Mouse (Mus musculus): Measurements from ENCODE around the gene Dlec1. TPM values are rescaled to one million over a fixed set of nuclear protein-coding genes. Genes with fewer than 3 reads are reported as not detected.
A peak's percentile ranks its signal among the peaks of the same experiment; 100 is the strongest.

The Dlec1 gene
- total RNA-seq, 4 experiments from 2014 or later = 0.09 to 0.14 TPM; not detected in 2

DNA sequence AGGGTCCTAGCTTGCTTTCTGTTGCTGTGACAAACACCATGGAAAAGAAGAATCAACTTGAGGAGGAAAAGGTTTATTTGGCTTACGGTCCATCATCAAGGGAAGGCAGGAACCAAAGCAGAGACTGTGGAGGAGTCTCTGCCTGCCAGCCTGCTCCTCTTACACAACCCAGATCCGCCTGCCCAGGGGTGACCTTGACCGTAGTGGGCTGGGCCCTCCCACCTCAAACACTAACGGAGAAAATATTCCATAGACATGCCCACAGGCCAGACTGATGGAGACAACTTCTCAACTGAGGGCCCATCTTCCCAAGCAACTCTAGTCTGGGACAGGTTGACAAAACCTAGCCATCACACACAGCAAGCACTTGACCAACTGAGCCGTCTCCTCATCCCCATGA lies 39.8 kb downstream of the Dlec1 start:
- no peak for DNase-seq (ENCODE audit: low spot score)

- no peak for DNase-seq (ENCODE audit: low spot score)
Observed at GRCm38 (mm10) chr9:119143372-119143771, 41.1 kb downstream of the Dlec1 start.

- DNase-seq (ENCODE audit: low spot score) = no peak
Observed at GRCm38 (mm10) chr9:119144696-119145095, 42.4 kb downstream of the Dlec1 start.

DNA sequence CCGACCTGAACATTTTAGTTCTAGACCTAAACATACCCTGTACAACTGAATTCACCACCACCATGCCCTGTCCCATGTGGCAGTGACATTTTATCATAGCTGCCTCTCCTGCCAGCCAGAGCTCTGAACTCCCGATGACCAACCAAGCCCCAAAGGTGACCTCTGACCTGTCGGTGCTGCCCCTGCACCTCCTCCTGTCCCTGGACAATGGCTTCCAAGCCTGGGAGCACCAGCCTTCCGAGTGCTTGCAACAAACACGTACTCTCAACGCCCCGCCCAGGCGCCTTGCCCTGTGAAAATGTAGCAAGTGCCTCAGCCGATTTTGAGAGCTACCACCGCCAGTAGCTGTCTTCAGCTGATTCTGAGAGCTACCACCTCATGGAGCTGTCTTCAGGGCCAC lies 42.9 kb downstream of the Dlec1 start:
- DNase-seq (ENCODE audit: low spot score) = no peak

- DNase-seq (ENCODE audit: low spot score) = no peak
Observed at GRCm38 (mm10) chr9:119145638-119146037, 43.4 kb downstream of the Dlec1 start.

GRCm38 (mm10) chr9:119146098-119146770 lies 44.0 kb downstream of the Dlec1 start:
- DNase-seq (ENCODE audit: low spot score) = no peak

- no peak for DNase-seq (ENCODE audit: low spot score)
Observed at GRCm38 (mm10) chr9:119149601-119150000, 47.3 kb downstream of the Dlec1 start.

GRCm38 (mm10) chr9:119151751-119152150 lies 49.5 kb downstream of the Dlec1 start:
- DNase-seq (ENCODE audit: low spot score) = no peak

DNA sequence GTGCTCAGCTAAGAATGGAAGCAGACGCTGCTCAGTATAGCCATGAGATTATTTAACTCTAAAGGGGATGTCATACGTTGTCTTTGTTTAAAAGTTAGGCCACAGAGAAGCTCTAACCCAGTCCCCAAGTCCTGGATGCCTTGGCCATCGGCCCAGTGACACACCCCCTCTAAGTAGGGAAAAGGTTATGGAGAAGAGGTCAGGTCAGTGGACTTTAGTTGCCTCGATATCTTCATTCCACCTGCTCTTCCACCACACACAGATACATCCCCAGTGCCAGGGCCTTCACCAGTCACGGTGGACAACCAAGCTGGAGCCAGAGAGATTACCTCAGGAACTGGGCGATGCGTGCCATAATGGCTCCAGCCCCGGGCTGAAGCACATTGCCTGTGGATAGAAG lies 53.1 kb downstream of the Dlec1 start:
- no peak for DNase-seq (ENCODE audit: low spot score)

- DNase-seq (ENCODE audit: low spot score) = no peak
Observed at GRCm38 (mm10) chr9:119155826-119156225, 53.5 kb downstream of the Dlec1 start.

DNA sequence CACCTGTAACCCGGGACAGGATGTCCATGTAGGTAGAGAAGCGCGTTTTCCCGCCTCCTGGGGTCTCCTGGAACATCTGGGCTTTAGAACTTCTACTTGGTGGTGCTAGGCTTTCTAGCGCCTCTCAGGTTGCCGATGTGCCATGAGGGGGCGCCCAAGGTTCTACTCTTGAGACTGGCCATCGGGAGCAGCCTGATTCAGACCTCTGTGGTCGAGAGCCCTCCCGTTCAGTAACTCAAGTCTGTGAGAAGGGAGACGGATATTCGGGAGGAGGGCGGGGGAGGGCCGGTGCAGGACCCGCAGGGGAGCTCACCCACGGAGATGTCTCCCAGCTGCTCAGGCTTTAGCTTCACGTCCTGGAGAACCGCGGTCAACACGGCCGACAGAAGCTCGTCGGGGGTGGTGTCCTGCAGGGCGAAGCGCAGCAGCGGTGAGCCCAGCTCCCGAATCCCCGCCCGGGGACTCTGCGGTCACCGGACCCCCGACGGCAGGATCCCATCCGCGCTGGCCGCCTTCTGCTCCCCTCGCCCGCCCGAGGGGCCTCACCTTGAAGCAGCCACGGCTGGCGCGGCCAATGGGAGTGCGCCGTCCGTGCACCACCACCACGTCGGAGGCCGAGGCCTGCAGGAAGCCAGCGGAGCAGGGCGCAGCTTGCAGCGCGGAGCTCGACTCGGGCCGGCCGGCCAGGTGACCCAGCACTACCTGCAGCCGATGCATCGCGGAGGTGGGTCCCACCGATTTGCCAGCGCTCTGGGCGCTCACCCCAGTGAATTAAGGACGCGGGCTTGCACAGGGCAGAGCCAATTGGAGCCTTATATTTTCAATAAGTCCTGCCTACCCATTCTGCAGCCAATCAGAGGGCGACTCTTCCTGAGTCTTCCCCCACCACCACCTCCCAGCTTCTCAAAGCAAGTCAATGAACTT lies 54.3 kb downstream of the Dlec1 start, which contains the start of gene Acaa1b:
Gene Acaa1b, minus strand, starts transcription at position 816 of the 924 bp plus-strand sequence.
- peak; percentile 71 for DNase-seq (ENCODE audit: low spot score)

- no peak for DNase-seq (ENCODE audit: low spot score)
Observed at GRCm38 (mm10) chr9:119158861-119159260, 56.6 kb downstream of the Dlec1 start, which contains the start of gene Gm47289. Gene Gm47289, plus strand, starts transcription at chr9:119159161.

GRCm38 (mm10) chr9:119160689-119161088 lies 58.4 kb downstream of the Dlec1 start:
- DNase-seq (ENCODE audit: low spot score) = no peak

DNA sequence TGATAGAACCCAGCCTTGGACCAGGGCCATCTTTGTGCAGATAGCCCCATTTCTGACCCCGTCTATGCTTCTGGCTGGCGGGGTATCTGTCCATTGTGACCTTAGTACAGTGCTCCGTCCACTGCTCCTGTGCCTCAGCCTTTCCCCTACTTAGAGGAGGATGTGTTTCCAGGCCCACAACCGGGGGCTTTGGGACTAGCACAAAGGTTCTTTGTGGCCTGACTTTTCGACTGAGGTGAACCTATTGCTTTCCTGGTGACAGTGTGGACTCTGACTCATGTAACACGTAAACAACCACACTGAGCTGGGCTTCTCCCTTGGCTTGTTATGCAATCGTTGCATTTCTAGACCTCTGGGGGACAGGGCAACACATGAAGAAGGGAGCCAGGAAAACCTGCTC lies 62.5 kb downstream of the Dlec1 start:
- no peak for DNase-seq (ENCODE audit: low spot score)

DNA sequence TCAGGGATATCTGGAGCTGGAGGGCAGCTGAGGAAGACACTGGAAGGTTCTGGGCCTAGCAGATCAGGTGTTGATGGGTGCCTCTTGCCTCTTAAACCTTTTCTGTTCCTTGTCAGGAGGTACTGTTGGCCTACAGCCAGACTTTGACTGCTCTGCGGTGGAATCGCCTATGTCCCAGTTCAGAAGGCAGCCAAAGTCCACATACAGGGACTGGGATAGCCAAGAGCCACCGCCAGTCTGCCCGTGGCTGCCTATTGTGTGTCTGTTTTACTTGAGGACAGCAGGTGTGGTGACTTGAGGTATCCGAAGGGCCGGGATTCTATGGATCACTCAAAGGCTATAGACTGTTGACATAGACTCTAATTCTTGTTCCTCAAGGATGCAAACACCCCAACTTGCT lies 63.3 kb downstream of the Dlec1 start:
- DNase-seq (ENCODE audit: low spot score) = no peak

DNA sequence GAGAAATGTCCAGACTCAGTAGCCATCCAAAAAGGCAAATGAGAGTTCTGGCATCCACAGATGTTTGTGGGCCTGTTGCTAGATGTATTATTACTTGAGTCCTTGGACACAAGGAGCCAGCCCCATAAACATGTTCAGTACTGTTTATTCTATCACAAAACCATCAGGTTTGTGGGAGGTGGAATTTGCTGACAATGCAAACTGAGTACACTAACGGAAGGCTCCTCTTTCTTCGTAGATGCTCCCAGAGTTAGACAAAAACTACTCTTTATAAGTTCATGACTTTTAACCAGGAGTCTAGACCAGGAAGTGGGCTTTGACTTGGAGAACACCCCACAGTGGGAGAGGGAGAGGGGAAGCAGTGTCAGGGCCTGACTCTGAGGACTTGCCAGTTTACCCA lies 65.3 kb downstream of the Dlec1 start:
- DNase-seq (ENCODE audit: low spot score) = no peak

GRCm38 (mm10) chr9:119179292-119179691 lies 77.0 kb downstream of the Dlec1 start:
- DNase-seq (ENCODE audit: low spot score) = no peak

GRCm38 (mm10) chr9:119181241-119181728 lies 79.0 kb downstream of the Dlec1 start:
- DNase-seq (ENCODE audit: low spot score) = peak; percentile 30

GRCm38 (mm10) chr9:119192202-119192990 lies 90.1 kb downstream of the Dlec1 start:
- DNase-seq (ENCODE audit: low spot score) = no peak

Data from heart, adult 8-10 months (tissue).